ENCODE assay signal across 7 mouse cellular contexts in the genomic region with DNA sequence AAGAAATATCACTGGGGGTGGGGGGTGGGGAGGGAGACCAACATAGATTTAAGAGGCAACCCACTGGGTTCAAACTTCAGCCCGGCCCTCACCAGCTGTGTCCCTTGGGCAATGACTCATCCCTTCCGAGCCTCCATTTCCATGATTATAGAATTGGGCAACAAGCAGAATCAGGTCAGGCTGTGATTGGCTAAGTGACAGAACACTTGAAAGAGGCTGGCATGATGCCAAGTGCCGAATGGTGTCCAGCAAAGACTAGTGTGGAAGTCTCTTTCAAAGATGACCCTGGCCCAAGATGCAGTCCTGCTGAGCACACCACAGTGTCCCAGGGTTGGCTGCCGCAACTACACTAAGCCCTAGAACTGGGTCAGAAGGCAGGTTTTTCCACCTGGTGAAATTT. TPM values are rescaled to one million over a fixed set of nuclear protein-coding genes. Genes with fewer than 3 reads are reported as not detected.
DNase-seq lines count a peak whose midpoint lies in the region; ATAC-seq lines count a peak whose summit lies in the region.

No protein-coding gene starts in this region.

- DNase-seq in 3134 (ENCODE audit: extremely low read depth, insufficient read length, low spot score) (peak; percentile 54), 3T3-L1 (ENCODE audit: low read depth, low spot score) (peak; percentile 89)
- peak; percentile 68 to 74 for DNase-seq in cerebellum, adult 18-20 months
- DNase-seq in layer of hippocampus, postnatal 25 days (ENCODE audit: extremely low spot score in 1 of 2, low spot score in 1 of 2), result peak; percentile 30 to 59
- peak; percentile 79 for DNase-seq in retina, postnatal 1 day

- peak; percentile 52 for ATAC-seq in granulocyte monocyte progenitor cell, adult 5-6 weeks (replicated peaks; ENCODE audit: poor library complexity, severe bottlenecking)
- no peak for ATAC-seq in monocyte, adult 5-6 weeks (replicated peaks; ENCODE audit: insufficient number of reproducible peaks, low FRiP score, low TSS enrichment, poor library complexity, severe bottlenecking)

RNA-seq across cellular contexts. Expression of gene Prkag2, which starts 14.2 kb away (rescaled TPM):
- total RNA-seq in granulocyte monocyte progenitor cell, adult 5-6 weeks (2014; fragmentation: Nextera tagmentation), result 27.3 and 27.5 TPM in 2 replicates
- 18.2 and 22.7 TPM in 2 replicates for total RNA-seq in granulocyte monocyte progenitor cell, adult 5-6 weeks (2017)
- total RNA-seq in layer of hippocampus, postnatal 25 days (2021), result 100 to 1,000 TPM; 159 to 167 TPM
- 38.4 to 61.0 TPM (median 57.7 TPM) in 3 replicates for total RNA-seq in monocyte, adult 5-6 weeks (2017)
